Mouse (Mus musculus) neural tube, embryonic 14.5 days (tissue): ENCODE results near the gene Acads. TPM values are rescaled to one million over a fixed set of nuclear protein-coding genes. Genes with fewer than 3 reads are reported as not detected.

Source experiments
- ATAC-seq: fragments of 200-750 bp; cut with Nextera tagmentation; 2 replicates; pipeline ENCODE4 v1.8.0; 2017; ENCODE audit warnings: low read depth, mild to moderate bottlenecking, moderate TSS enrichment, moderate library complexity
- H3K27ac ChIP-seq: fragments of 300-500 bp; sonication (generic); 2 replicates; pipeline ENCODE4 v1.5.1; 2014; ENCODE audit warnings: low read depth, mild to moderate bottlenecking, control low read depth, low read length, moderate library complexity, mixed read lengths
- H3K27me3 ChIP-seq: fragments of 300-500 bp; sonication (generic); 2 replicates; pipeline ENCODE4 v1.6.1; 2014; ENCODE audit warnings: low read length; ENCODE audit not compliant: control insufficient read depth, insufficient read depth
- H3K36me3 ChIP-seq: fragments of 300-500 bp; sonication (generic); 2 replicates; pipeline ENCODE4 v1.6.1; 2014; ENCODE audit warnings: low read length, mixed read lengths; ENCODE audit not compliant: control insufficient read depth, insufficient read depth
- H3K4me1 ChIP-seq: fragments of 300-500 bp; sonication (generic); 2 replicates; pipeline ENCODE4 v1.6.1; 2014; ENCODE audit warnings: low read length; ENCODE audit not compliant: control insufficient read depth, insufficient read depth
- H3K4me2 ChIP-seq: fragments of 300-500 bp; sonication (generic); 2 replicates; pipeline ENCODE4 v1.6.1; 2014; ENCODE audit warnings: mild to moderate bottlenecking, low read depth, low read length, control low read depth
- H3K4me3 ChIP-seq: fragments of 300-500 bp; sonication (generic); 2 replicates; pipeline ENCODE4 v1.5.1; 2014; ENCODE audit warnings: low read depth, low read length, control low read depth, mixed read lengths
- H3K9ac ChIP-seq: fragments of 300-500 bp; sonication (generic); replicated peaks from 2 replicates; pipeline ENCODE4 v1.6.1; 2014; ENCODE audit warnings: low read depth, mild to moderate bottlenecking, control low read depth, low read length, mixed read lengths
- H3K9me3 ChIP-seq: fragments of 300-500 bp; sonication (generic); 2 replicates; pipeline ENCODE4 v1.6.1; 2016; ENCODE audit warnings: low read length; ENCODE audit not compliant: control insufficient read depth
- WGBS: fragments of 180-500 bp; shearing (Covaris S2); extraction: QIAGEN DNeasy Blood & Tissue Kit; methylation state at CpG from one replicate; pipeline ENCODE4 v1.1.7; 2014; 5-methylcytosine and 5-hydroxymethylcytosine counted together
- polyA plus RNA-seq: library from polyadenylated mRNA; unstranded; fragments of >200 nt; fragmentation: Nextera tagmentation; extraction: Ambion mirVana; gene quantifications from 2 replicates; pipeline ENCODE4 v1.2.1, GENCODE M21; 2014

The Acads gene
- polyA plus RNA-seq, 1 experiment from 2014 or later = 11.3 TPM

- H3K27ac ChIP-seq = no peak overlapping the region
- ATAC-seq = no peak
- H3K4me2 ChIP-seq = no peak overlapping the region
- H3K36me3 ChIP-seq = peaks cover 43% of the 10 kb centered on the region
- 92% methylated on average over 6 of the region's 6 CpGs for WGBS
- H3K27me3 ChIP-seq = no peaks in the 10 kb centered on the region
- no peak overlapping the region for H3K9ac ChIP-seq
- no peaks in the 10 kb centered on the region for H3K4me1 ChIP-seq
- H3K4me3 ChIP-seq = no peak overlapping the region
- no peaks in the 10 kb centered on the region for H3K9me3 ChIP-seq
Observed at GRCm38 (mm10) chr5:115145976-115146746, 27.0 kb upstream of the Acads start.

GRCm38 (mm10) chr5:115145253-115145968, 26.3 kb upstream of the Acads start:
- no peak for ATAC-seq
- Histone ChIP-seq H3K36me3 (peaks cover 36% of the 10 kb centered on the region), H3K4me1 (no peaks in the 10 kb centered on the region), H3K9me3 (no peaks in the 10 kb centered on the region), H3K4me2 (no peak overlapping the region), H3K4me3 (no peak overlapping the region), H3K9ac (no peak overlapping the region), H3K27ac (no peak overlapping the region), H3K27me3 (no peaks in the 10 kb centered on the region)
- WGBS = 74% methylated on average over 11 of the region's 11 CpGs

- WGBS = 72% methylated on average over 6 of the region's 6 CpGs
- ATAC-seq = no peak
Observed at GRCm38 (mm10) chr5:115144471-115144870, 25.3 kb upstream of the Acads start.

GRCm38 (mm10) chr5:115143552-115143951, 24.4 kb upstream of the Acads start:
- H3K4me3 ChIP-seq = no peak overlapping the region
- WGBS = 81% methylated on average over 10 of the region's 10 CpGs
- H3K9ac ChIP-seq = no peak overlapping the region
- H3K4me2 ChIP-seq = no peak overlapping the region
- no peaks in the 10 kb centered on the region for H3K27me3 ChIP-seq
- no peak for ATAC-seq
- H3K9me3 ChIP-seq = no peaks in the 10 kb centered on the region
- H3K27ac ChIP-seq = no peak overlapping the region
- peaks cover 20% of the 10 kb centered on the region for H3K36me3 ChIP-seq
- H3K4me1 ChIP-seq = no peaks in the 10 kb centered on the region

More at GRCm38 (mm10) chr5:115144471-115144870, 25.3 kb upstream of the Acads start:
- H3K4me1 ChIP-seq = no peaks in the 10 kb centered on the region
- H3K36me3 ChIP-seq = peaks cover 27% of the 10 kb centered on the region
- H3K9me3 ChIP-seq = no peaks in the 10 kb centered on the region
- H3K27ac ChIP-seq = no peak overlapping the region
- no peak overlapping the region for H3K4me3 ChIP-seq
- H3K9ac ChIP-seq = no peak overlapping the region
- H3K4me2 ChIP-seq = no peak overlapping the region
- no peaks in the 10 kb centered on the region for H3K27me3 ChIP-seq

GRCm38 (mm10) chr5:115142166-115142697, 23.1 kb upstream of the Acads start:
- Histone ChIP-seq H3K4me2 (no peak overlapping the region), H3K9me3 (no peaks in the 10 kb centered on the region), H3K9ac (no peak overlapping the region), H3K27me3 (no peaks in the 10 kb centered on the region), H3K4me3 (no peak overlapping the region), H3K4me1 (no peaks in the 10 kb centered on the region), H3K36me3 (peaks cover 17% of the 10 kb centered on the region; the same call in 1 of the 2 replicates), H3K27ac (no peak overlapping the region)
- WGBS = 93% methylated on average over 9 of the region's 9 CpGs
- ATAC-seq = no peak

- no peaks in the 10 kb centered on the region for H3K9me3 ChIP-seq
- no peak overlapping the region for H3K4me3 ChIP-seq
- no peak overlapping the region for H3K9ac ChIP-seq
- no peaks in the 10 kb centered on the region for H3K27me3 ChIP-seq
- ATAC-seq = no peak
- no peaks in the 10 kb centered on the region for H3K4me1 ChIP-seq
- no peak overlapping the region for H3K27ac ChIP-seq
- peaks cover 2% of the 10 kb centered on the region; the same call in 1 of the 2 replicates for H3K36me3 ChIP-seq
- H3K4me2 ChIP-seq = no peak overlapping the region
- WGBS = 74% methylated on average over 3 of the region's 3 CpGs
Observed at GRCm38 (mm10) chr5:115140726-115141125, 21.6 kb upstream of the Acads start.

- no peak overlapping the region for H3K4me2 ChIP-seq
- no peak for ATAC-seq
- no peak overlapping the region for H3K27ac ChIP-seq
- no peaks in the 10 kb centered on the region for H3K36me3 ChIP-seq
- 0 out of 2 replicates have a peak, but pooled peaks cover under 1% of the 10 kb centered on the region for H3K4me1 ChIP-seq
- H3K9ac ChIP-seq = no peak overlapping the region
- 88% methylated on average over 4 of the region's 4 CpGs for WGBS
- no peaks in the 10 kb centered on the region for H3K27me3 ChIP-seq
- H3K4me3 ChIP-seq = no peak overlapping the region
- H3K9me3 ChIP-seq = no peaks in the 10 kb centered on the region
Observed at GRCm38 (mm10) chr5:115139124-115139523, 20.0 kb upstream of the Acads start.

GRCm38 (mm10) chr5:115134234-115135165, 15.4 kb upstream of the Acads start, which contains the start of gene Unc119b:
Unc119b (minus strand) TSS chr5:115134975.
- Histone ChIP-seq H3K4me2 (peak within 1 kb of the TSS; percentile 91), H3K4me3 (peak within 1 kb of the TSS; percentile 86), H3K27ac (0 out of 2 replicates have a peak within 1 kb of the TSS, but pooled peaks have one; percentile 57), H3K4me1 (peaks cover 11% of the 10 kb centered on the region), H3K9me3 (no peaks in the 10 kb centered on the region), H3K36me3 (0 out of 2 replicates have a peak, but pooled peaks cover 6% of the 10 kb centered on the region), H3K27me3 (no peaks in the 10 kb centered on the region), H3K9ac (peak within 1 kb of the TSS; percentile 91)
- peak; percentile 93 for ATAC-seq
- WGBS = under 1% methylated on average over 41 of the region's 81 CpGs
